Mouse (Mus musculus) right cerebral cortex, postnatal 4 days (tissue): ENCODE measurements around the gene Svs5.
"Not testable (repeated sequence)": the region's sequence is repeated elsewhere in the genome, so short reads cannot be mapped to it uniquely, and the experiment has no call there.

Experiments used
- DNase-seq: peaks from one replicate; pipeline ENCODE4 v3.0.0-alpha.2; 2022

Svs5 gene

DNA sequence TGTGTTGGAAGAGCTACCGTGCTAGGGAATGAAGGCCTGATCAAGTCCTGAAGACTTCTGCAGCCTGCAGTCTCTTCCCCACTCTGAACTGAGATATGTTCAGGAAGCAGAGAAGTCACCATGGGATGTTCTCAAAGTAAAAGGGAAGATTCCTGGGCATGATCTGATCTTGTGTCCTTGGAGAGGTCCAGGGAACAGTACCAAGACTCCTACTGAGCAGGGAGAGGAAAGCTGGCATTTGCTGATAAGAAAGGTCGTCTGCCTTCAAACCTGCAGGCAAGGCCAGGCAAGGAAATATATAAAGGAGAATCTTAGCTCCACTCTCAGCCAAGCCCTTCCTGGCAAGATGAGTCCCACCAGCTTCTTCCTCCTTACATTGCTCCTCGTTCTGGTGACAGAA, at the start of gene Svs5:
Gene Svs5 (plus strand): TSS at position 301 of the 400 bp plus-strand sequence.
- DNase-seq = not testable (repeated sequence)

DNA sequence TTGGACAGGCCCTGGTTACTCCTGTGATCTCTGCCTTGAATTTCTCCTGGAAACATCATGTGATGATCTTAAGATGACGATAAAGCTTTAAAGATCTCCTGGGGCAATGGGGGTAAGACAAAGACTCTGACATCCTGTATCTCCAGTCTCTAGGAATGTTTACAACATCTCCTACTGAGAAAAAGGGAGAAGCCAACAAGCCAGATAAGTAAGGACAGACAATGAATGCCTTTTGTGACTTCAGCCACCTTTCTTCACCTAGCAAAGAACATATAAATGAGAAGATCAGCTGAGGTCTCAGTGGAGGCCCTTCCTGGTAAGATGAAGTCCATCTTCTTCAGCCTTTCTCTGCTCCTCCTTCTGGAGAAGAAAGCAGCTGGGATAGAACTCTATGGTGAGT, 43.6 kb upstream of the Svs5 start, which contains the start of gene Svs3a:
Gene Svs3a (plus strand): TSS at position 301 of the 400 bp plus-strand sequence.
- not testable (repeated sequence) for DNase-seq

DNA sequence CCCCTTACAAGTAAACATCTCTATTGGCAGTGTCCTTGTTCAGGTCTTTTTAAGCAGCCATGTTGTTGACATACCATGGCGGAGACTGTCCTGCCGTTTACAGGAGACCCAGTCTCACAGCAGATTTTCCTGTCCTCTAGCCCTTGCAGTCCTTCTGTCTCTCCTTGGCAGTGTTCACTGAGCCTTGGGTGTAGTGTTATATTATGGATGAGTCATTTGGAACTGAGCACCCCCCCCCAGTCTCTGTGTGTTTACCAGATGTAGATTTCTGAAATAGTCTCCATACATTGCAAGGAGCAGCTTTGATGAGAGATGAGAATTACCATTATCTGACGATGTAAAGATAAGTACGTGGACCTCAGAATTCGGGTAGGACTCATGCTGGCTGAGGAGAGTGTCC, 19.9 kb upstream of the Svs5 start:
- DNase-seq = no peak

DNA sequence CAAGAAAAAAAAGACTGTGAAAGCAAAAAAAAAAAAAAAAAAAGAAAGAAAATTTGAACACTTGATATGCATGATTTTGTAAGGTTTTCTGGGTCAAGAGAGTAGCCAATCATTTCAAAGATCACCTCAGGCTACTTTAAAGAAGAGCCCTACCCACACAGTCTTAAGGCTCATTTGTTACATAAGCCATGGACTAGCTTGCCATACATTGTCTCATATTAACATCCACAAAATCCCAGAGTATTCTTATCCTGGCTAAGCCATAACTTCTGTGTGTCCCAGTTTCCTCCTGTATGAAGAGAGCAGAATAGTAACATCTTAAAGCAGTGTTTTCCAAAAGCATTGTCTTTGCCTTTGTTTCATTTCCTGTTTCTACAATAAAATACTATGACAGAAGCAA, 17.1 kb upstream of the Svs5 start:
- DNase-seq = not testable (repeated sequence)

DNA sequence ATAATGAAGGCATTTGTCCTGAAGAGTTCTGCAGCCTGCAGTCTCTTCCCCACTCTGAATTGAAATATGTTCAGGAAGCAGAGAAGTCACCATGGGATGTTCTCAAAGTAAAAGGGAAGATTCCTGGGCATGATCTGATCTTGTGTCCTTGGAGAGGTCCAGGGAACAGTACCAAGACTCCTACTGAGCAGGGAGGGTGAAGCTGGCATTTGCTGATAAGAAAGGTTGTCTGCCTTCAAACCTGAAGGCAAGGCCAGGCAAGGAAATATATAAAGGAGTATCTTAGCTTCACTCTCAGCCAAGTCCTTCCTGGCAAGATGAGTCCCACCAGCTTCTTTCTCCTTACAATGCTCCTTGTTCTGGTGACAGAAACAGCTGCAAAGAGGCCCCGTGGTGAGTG, 16.1 kb upstream of the Svs5 start, which contains the start of gene Svs6:
Gene Svs6 (plus strand): TSS at position 301 of the 400 bp plus-strand sequence.
- DNase-seq = not testable (repeated sequence)

DNA sequence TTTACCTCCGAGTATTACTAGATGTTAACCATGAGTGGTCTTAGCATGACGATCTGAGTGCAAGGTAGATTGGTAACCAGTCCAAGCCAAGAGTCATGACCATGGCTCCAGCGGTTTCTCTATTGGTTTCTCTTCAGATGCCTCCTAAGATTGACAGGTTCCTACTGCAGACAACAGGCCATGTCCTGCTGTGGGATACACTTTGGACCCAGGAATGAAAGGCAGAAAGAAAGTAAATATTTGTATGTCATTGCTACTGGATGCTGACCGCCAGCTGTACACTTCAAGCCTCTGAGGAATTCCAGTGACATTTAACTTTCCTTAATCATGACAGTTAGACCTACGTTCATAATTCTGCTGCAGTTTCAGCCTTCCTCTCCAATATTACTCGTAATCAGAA, 11.6 kb upstream of the Svs5 start:
- no peak for DNase-seq

DNA sequence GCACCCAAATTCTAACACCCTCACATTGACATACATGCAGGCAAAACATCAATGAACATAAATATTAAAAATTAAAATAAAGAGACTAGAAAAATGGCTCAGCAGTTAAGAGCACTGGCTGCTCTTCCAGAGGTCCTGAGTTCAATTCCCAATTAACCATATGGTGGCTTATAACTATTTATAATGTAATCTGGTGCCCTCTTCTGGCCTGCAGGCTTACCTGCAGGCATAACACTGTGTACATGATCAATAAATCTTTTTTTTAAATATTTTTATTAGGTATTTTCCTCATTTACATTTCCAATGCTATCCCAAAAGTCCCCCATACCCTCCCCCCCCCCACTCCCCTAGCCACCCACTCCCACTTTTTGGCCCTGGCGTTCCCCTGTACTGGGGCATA, 11.2 kb downstream of the Svs5 start:
- not testable (repeated sequence) for DNase-seq

DNA sequence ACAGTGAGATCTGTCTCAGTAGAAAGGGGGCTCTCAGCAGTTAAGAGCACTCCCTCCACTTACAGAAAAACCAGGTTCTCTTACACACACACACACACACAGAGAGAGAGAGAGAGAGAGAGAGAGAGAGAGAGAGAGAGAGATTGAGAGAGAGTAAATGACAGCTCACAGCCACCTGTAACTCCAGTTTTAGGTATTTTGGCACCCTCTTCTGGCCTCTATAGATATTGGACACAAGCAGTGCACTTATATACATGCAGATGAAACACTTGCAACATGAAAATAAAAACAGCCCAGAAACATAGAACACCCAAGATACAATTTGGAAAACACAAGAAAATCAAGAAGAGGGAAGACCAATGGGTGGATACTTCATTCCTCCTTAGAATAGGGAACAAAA, 15.2 kb downstream of the Svs5 start:
- not testable (repeated sequence) for DNase-seq

DNA sequence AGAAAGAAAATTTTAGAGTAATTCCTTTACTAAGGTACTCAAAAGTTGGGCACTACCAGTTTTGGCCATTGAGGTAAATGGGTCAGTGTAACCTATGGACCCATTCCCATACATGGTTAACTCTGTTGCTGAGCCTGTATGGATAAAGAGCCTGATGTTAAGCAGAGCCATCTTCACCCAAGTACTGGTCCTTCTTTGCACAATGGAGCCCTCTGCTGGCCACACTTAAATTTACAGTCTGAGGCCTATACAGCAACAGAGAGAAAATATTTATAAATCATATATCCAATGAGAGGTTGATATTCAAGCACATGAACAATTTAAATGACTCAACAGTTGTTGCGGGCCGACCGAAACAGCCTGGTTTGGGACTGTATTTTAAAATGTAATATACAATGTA, 16.4 kb downstream of the Svs5 start:
- DNase-seq = peak; percentile 44

DNA sequence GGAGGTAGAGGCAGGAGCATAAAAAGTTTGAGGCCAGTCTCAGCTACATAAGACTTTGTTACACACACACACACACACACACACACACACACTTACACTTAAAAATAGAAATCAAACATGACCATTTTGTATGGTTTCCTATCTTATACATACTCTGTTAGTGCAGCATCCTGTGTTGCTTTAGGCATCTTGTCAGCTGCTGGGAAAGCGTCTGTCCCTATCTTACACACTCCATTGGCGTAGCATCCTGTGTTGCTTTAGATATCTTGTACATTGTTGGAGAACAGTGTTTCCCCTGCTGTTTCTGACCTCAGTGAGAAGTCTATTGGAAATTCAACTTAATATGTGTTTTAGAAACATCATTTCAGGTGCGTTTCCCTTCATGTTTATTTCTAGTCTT, 20.2 kb downstream of the Svs5 start:
- DNase-seq = no peak

DNA sequence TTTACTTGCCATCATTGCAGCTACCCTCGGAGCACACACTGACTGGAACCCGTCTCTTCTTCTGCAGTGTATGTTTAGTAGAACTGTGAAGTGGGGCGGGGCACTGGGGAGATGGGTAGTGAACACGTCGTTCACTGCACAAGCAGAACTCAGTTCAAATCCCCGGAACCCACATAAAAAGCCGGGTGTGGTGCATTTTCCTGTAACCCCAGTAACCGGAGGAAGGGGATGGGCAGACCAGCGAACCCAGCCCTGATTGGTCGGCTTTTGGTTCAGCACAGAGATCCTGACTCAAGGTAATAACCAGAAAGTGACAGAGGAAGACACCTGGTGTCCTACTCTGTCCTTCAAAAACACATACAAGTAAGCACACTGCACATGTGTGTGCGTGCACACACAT, 20.8 kb downstream of the Svs5 start:
- DNase-seq = no peak

DNA sequence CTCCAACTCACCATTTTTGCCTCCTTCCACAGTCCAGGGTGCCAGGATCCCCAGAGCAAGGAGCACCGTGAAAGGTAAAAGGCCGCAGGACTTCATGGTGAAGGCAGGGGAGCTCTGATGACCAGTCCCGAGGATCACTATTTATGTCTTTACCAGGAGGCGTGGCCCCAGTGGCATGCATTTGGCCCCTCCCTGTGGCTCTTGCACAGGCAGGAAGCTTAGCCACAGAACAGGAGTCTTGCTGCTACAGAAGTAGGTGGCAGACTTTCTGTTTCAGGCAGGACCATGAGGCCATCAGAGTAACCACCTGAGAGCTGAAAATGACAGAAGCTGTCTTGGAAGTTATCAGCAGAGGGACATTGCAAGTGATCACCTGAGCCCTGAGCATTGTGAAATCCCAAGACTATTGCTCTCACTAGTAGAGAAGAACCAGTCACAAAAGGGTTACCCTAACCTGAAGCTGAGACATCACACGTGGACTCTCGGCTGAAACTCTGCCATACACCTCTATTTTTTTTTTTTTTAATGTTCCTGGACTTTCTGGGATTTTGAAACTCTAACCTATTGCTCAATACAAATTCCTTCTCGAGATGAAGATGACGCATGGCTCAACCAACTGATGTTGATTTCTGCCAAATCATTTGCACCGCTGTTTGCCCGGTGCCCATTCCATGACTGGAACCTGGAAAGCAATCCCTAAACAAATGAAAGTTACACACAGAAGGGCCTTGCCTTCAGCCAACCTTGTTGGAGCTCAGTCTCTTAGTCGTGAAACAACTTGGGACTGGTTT, 23.8 kb downstream of the Svs5 start:
- DNase-seq = no peak

DNA sequence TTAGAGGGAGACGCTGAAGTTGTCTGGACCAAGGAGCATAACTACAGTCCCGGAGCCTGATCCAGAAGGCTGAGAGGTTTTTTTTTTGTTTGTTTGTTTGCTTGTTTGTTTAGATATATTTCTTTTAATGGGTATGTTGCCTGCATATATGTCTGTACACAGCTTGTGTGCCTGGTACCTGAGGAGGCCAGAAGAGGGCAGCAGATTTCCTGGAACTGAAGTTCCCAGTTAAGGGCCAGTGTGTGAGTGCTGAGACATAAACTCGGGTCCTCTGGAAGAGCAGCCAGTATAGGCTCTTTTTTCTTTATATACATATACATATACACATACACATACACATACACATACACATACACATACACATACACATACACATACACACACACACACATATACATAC, 25.8 kb downstream of the Svs5 start:
- DNase-seq = no peak

DNA sequence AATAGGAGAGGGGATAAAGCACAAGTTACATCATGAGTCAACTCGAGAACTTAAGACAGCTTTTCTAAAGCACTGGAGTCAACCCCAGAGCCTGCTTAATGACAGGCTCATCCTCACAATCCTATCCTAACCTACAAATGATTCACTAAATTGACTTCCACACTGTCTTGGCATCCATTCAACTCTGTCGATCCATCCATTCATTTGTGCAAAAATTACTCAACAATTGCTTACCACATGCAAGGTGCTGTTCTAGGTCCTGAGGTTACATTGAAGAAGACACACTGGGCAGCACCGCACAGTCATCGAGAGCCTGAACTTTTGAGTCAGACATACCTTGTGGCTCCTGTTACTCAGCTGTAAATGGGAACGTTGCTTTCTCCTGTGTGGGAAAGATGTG, 26.5 kb downstream of the Svs5 start:
- no peak for DNase-seq

DNA sequence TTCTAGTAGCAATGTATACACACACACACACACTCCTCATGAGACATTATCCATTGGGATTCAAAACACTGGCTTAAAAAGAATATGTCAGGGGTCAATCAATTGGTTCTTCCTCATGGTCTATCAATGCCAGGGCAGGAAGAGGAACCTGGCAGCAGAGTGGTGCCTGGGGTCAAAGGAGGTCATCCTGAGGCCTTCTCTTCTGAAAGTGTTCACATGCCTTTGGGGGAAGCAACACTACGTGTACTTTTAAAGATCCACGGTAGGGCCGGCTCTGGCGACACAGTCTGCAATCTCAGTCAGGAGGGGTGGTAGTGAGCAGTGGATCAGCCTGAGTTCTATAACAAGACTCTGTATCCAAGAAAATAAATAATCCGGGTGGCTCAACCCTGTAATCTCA, 27.1 kb downstream of the Svs5 start:
- no peak for DNase-seq

DNA sequence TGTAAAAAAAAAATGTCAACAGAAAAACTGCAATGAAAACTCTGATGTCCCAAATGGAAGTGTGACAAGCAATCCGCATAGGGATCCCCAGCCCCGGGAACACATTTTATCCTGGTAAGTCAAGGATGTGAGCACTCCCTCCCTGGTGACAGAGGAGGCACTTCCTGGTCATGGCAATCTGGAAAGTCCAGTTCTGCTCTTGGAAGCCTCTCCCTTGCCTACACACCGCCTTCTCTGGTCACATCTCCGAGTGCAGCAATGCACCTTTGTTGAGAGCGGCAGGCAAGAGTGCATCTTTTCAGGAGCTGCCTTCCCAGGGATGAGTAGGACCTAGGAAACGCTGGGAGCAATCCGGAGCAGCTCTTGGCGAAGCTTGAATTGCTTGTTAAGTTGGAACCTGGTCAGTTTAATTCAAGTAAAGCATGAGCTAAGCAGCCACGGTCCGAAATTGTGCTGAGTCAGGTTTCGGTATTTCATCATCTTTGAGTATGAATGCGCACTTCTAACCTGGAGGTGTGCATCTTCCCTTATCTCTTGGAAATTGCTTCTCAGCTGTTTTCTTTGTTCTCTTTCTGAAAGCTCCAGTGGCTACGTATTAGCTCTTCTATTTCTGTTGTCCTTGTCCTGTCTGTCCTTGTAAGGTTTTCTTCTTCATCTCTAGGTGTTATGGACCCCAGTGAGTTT, 28.6 kb downstream of the Svs5 start:
- no peak for DNase-seq

DNA sequence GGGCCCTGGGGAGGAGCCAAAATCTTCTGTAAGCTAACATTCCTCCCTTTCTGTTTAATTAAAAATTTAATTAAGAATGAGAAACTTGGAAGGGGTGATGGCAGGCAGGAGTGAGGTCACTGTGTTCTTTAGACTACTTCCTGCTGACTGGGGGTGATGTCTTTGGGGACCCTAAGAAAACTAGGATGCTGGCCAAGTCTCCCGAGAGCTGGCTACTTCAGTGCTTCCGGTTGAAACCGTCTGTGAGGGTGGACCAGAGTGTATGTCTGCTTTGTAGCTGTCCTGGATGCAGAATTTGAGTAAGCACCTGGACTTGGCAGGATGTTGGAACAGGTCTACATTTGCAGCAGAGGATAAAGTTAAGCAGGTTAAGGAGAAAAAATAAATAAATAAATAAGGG, 34.4 kb downstream of the Svs5 start:
- DNase-seq = no peak

DNA sequence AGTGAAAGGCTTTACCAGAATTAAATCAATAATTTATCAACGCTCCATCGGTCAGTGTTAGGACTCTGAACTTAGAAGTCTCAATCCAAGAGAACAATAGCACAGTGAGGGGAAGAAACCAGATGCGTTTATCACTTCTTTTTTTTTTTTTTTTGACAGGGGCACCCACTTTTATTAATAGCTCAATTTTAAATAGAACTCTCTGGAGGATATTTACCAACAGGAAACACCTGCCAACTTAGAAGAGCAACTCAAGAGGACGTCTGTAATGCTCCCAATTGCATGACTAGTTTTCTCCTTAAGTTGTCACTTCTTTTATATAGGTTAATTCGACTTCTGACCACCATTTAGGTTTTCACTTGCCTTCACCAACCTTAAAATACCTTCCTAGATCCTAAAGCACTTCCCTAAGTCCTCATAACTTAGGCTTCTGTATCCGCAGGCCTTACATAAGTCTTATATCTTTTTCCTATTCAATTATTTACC, 36.1 kb downstream of the Svs5 start:
- DNase-seq = no peak

DNA sequence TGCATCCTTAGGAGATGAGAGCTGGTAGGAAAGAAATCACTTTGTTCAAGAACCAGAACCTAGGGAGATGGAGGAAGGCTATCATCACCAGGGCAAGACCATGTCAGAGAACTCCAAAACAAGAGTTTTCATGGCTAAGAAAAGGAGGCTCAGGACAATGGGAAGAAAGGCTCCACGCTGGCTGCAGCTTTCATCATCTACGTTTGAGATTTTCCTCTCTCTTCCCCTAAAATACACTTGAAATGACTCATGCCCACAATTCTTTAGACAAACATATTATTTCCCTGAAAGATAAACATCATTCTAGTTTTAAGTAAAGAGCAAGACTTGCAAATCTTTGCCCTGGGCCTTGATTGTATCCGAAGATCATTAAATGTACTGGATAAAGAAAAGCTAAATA, 38.8 kb downstream of the Svs5 start:
- DNase-seq = no peak

DNA sequence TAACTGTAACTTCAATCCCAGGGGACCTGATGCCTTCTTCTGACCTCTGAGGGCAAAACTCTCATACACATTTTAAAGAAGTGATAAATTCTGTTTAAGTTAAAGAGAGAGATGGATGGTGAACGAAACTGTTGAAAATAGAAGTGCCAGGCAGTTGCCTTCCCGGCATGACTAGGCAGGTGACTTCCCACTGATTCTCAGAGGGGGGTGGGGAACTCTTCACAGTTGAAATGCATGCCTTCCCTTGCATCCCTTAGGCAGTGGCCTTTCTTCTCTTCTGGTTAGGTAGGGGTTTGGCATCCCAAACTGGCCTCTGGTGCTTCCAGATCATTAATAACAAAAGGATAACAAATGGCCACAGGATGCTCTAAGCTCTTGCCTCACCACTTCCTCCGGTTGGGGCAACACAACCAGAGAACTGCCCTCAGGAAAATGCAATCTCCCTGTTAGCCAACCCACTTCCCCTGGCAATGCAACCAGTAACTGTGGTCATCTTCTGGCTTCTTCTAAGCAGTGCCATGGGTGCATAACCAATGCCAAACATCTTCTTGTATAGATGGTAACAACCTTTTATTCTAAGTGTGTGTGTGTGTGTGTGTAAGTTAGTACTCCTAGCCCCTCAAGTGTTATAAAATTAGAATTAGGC, 40.0 kb downstream of the Svs5 start:
- DNase-seq = no peak

DNA sequence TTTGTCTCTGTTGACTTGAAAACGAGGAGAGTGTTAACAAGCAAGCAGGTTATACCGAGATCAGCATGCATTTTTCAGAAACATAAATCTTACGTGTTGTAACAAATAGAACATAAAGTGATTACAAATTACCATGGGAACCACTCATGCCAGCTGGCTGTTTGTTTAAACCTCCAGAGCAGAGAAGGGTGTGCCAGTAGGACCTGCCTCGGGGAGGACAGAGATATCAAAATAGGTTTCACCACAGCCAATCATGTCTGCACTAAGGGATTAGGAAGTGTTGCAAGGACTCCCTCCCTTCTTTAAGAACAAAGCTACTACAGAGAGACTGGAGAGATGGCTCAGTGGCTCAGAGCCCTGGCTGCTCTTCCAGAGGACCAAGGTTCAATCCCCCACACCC, 40.6 kb downstream of the Svs5 start:
- no peak for DNase-seq

DNA sequence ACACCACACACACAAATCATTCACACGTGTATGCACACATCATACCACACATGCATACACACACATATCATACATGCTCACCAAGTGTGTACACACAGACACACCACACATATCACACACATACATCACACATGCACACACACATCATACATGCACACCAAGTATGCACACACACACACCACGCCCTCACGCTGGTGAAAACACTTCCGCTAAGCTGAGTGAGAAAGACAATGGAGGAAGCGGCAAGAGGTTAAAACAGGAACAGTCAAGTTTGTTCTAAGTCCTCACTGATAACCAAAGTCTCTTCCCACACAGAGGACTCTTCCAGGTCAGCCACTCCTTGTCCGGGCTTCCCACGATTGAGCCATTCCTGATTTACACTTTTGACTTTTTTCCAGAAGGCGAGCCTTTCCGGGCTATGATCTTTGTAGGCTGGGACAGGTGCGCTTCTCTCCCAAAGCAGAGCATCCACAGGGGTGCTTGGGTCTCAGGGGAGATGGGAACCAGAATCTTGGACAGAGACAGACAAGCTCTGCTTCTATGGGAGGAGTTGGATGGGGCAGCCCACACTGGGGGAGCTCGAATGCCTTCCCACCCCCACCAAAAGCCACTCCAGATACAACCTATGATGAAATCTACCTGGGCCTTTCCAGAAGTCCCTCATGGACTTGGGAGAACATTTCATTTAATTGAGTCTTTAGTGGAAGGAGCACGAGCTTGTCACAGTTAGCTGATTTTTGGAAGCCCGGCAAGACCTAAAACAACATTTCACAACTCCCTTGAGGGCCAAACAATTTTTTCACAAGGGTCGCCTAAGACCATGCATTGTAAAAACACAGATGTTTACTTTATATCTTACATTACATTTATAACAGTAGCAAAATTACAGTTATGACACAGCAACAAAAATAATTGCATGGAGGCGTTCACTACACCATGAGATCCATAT, 45.2 kb downstream of the Svs5 start:
- DNase-seq = no peak

DNA sequence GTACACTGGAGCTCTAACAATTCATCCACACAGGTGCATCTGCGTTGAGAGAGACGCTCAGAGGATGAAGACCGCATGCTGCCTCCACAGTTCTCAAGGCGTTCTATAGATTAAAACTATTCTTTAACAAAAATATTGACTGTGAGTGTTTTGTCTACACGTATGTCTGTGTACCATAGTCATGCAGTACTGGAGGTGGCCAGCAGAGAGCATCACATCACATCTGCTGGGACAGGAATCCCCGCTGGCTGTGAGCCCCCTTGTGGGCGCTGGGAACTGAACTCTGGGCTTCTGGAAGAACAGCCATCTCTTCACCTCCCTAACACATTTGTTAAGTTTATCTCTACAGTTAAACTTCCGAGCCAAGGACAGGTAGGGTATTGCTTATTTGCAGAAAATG, 49.2 kb downstream of the Svs5 start:
- no peak for DNase-seq
